Mouse (Mus musculus) induced T-regulatory cell, adult 2 months (primary cell): ENCODE data around the gene Cuedc1.
A peak's percentile ranks its signal among the peaks of the same experiment; 100 is the strongest.

Experiments used
- DNase-seq: peaks from one replicate; pipeline ENCODE4 v3.0.0-alpha.2; 2012; ENCODE audit warnings: low read depth

Gene Cuedc1

GRCm38 (mm10) chr11:88203712-88204532, 106.1 kb downstream of the Cuedc1 start, which contains the start of gene Mrps23:
Gene Mrps23, plus strand, starts transcription at chr11:88204388.
- DNase-seq, result peak; percentile 94

- DNase-seq, result no peak
Measured at GRCm38 (mm10) chr11:88204593-88205368, 106.9 kb downstream of the Cuedc1 start.

- DNase-seq, result peak; percentile 50
Measured at GRCm38 (mm10) chr11:88206576-88206975, 108.7 kb downstream of the Cuedc1 start.

GRCm38 (mm10) chr11:88207697-88208096, 109.8 kb downstream of the Cuedc1 start:
- DNase-seq, result no peak

- DNase-seq, result no peak
Measured at GRCm38 (mm10) chr11:88211824-88212582, 114.1 kb downstream of the Cuedc1 start.

- peak; percentile 53 for DNase-seq
Measured at GRCm38 (mm10) chr11:88213757-88214156, 115.9 kb downstream of the Cuedc1 start.

- peak; percentile 48 for DNase-seq
Measured at GRCm38 (mm10) chr11:88214881-88215831, 117.3 kb downstream of the Cuedc1 start.

- peak; percentile 82 for DNase-seq
Measured at GRCm38 (mm10) chr11:88216231-88216685, 118.4 kb downstream of the Cuedc1 start.

GRCm38 (mm10) chr11:88218155-88218554, 120.3 kb downstream of the Cuedc1 start:
- no peak for DNase-seq

- DNase-seq, result no peak
Measured at GRCm38 (mm10) chr11:88218586-88218985, 120.7 kb downstream of the Cuedc1 start.

GRCm38 (mm10) chr11:88221929-88222475, 124.1 kb downstream of the Cuedc1 start:
- no peak for DNase-seq

- DNase-seq, result no peak
Measured at GRCm38 (mm10) chr11:88227001-88227957, 129.4 kb downstream of the Cuedc1 start.

GRCm38 (mm10) chr11:88231213-88231790, 133.4 kb downstream of the Cuedc1 start:
- no peak for DNase-seq

GRCm38 (mm10) chr11:88233528-88234427, 135.9 kb downstream of the Cuedc1 start:
- DNase-seq, result peak; percentile 74

- DNase-seq, result peak; percentile 15
Measured at GRCm38 (mm10) chr11:88234789-88235188, 136.9 kb downstream of the Cuedc1 start.

GRCm38 (mm10) chr11:88235221-88236203, 137.7 kb downstream of the Cuedc1 start:
- peak; percentile 27 for DNase-seq

- no peak for DNase-seq
Measured at GRCm38 (mm10) chr11:88240275-88240674, 142.4 kb downstream of the Cuedc1 start.
